Mouse (Mus musculus) embryonic facial prominence, embryonic 13.5 days (tissue): ENCODE measurements around the gene Acot8. TPM values are rescaled to one million over a fixed set of nuclear protein-coding genes. Genes with fewer than 3 reads are reported as not detected.
A peak's percentile ranks its signal among the peaks of the same experiment; 100 is the strongest.
"Not testable (repeated sequence)": the region's sequence is repeated elsewhere in the genome, so short reads cannot be mapped to it uniquely, and the experiment has no call there.

Source experiments
- ATAC-seq: fragments of 200-750 bp; cut with Nextera tagmentation; 2 replicates; pipeline ENCODE4 v1.8.0; 2017; ENCODE audit warnings: low read depth; ENCODE audit not compliant: insufficient number of reproducible peaks, insufficient read depth, low FRiP score, low TSS enrichment
- H3K27ac ChIP-seq: fragments of 300-500 bp; sonication (generic); 2 replicates; pipeline ENCODE4 v1.5.1; 2015; ENCODE audit warnings: moderate library complexity, mild to moderate bottlenecking, inconsistent platforms
- H3K27me3 ChIP-seq: fragments of 300-500 bp; sonication (generic); 2 replicates; pipeline ENCODE4 v1.6.1; 2015; ENCODE audit warnings: mild to moderate bottlenecking, inconsistent platforms
- H3K36me3 ChIP-seq: fragments of 300-500 bp; sonication (generic); 2 replicates; pipeline ENCODE4 v1.6.1; 2015; ENCODE audit warnings: mild to moderate bottlenecking, inconsistent platforms
- H3K4me1 ChIP-seq: fragments of 300-500 bp; sonication (generic); 2 replicates; pipeline ENCODE4 v1.6.1; 2015; ENCODE audit warnings: inconsistent platforms
- H3K4me2 ChIP-seq: fragments of 300-500 bp; sonication (generic); 2 replicates; pipeline ENCODE4 v1.6.1; 2015; ENCODE audit warnings: moderate library complexity, mild to moderate bottlenecking, inconsistent platforms
- H3K4me3 ChIP-seq: fragments of 300-500 bp; sonication (generic); 2 replicates; pipeline ENCODE4 v1.5.1; 2015; ENCODE audit warnings: mild to moderate bottlenecking, inconsistent platforms
- H3K9ac ChIP-seq: fragments of 300-500 bp; sonication (generic); 2 replicates; pipeline ENCODE4 v1.6.1; 2015; ENCODE audit warnings: mild to moderate bottlenecking, inconsistent platforms
- H3K9me3 ChIP-seq: fragments of 300-500 bp; sonication (generic); 2 replicates; pipeline ENCODE4 v1.6.1; 2016; ENCODE audit warnings: inconsistent platforms
- WGBS: fragments of 180-500 bp; shearing (Covaris S2); methylation state at CpG from one replicate; pipeline ENCODE4 v1.1.7; 2015; ENCODE audit warnings: mixed read lengths; 5-methylcytosine and 5-hydroxymethylcytosine counted together
- polyA plus RNA-seq: library from polyadenylated mRNA; unstranded; fragments of >200 nt; fragmentation: Nextera tagmentation; extraction: Ambion mirVana; gene quantifications from 2 replicates; pipeline ENCODE4 v1.2.1, GENCODE M21; 2015

Acot8 gene
- polyA plus RNA-seq, 1 experiment from 2014 or later = 19.5 TPM

- Histone ChIP-seq H3K4me3 (peak overlapping the region; percentile 87), H3K4me2 (peak overlapping the region; percentile 91), H3K4me1 (peaks cover 25% of the 10 kb centered on the region), H3K27me3 (no peaks in the 10 kb centered on the region), H3K36me3 (peaks cover 31% of the 10 kb centered on the region), H3K27ac (peak overlapping the region; percentile 68; the same call in 1 of the 2 replicates), H3K9me3 (no peaks in the 10 kb centered on the region), H3K9ac (peak overlapping the region; percentile 83)
- WGBS = 2% methylated on average over 21 of the region's 21 CpGs
- ATAC-seq = peak; percentile 57
These were observed 643 bp upstream of the Acot8 start for GRCm38 (mm10) chr2:164805332-164805718.

- H3K36me3 ChIP-seq = peaks cover 40% of the 10 kb centered on the region
- peak overlapping the region; percentile 86; the same call in 1 of the 2 replicates for H3K27ac ChIP-seq
- peak overlapping the region; percentile 91 for H3K4me2 ChIP-seq
- H3K4me1 ChIP-seq = peaks cover 25% of the 10 kb centered on the region
- ATAC-seq = no peak
- no peaks in the 10 kb centered on the region for H3K27me3 ChIP-seq
- no peaks in the 10 kb centered on the region for H3K9me3 ChIP-seq
- H3K9ac ChIP-seq = peak overlapping the region; percentile 81
- H3K4me3 ChIP-seq = peak overlapping the region; percentile 87
- WGBS = 73% methylated on average over 1 of the region's 1 CpGs
These were observed 765 bp downstream of the Acot8 start for GRCm38 (mm10) chr2:164803921-164804313.

- H3K4me1 ChIP-seq = peaks cover 25% of the 10 kb centered on the region
- 86% methylated on average over 16 of the region's 16 CpGs for WGBS
These were observed 1.3 kb downstream of the Acot8 start for GRCm38 (mm10) chr2:164803201-164803920.

GRCm38 (mm10) chr2:164800252-164801004, 4.3 kb downstream of the Acot8 start:
- no peak overlapping the region for H3K4me3 ChIP-seq
- no peak overlapping the region for H3K9ac ChIP-seq
- H3K27ac ChIP-seq = no peak overlapping the region
- peaks cover 63% of the 10 kb centered on the region for H3K36me3 ChIP-seq
- ATAC-seq = no peak
- no peak overlapping the region for H3K4me2 ChIP-seq
- H3K27me3 ChIP-seq = no peaks in the 10 kb centered on the region
- WGBS = 90% methylated on average over 13 of the region's 13 CpGs
- H3K9me3 ChIP-seq = no peaks in the 10 kb centered on the region
- peaks cover 15% of the 10 kb centered on the region for H3K4me1 ChIP-seq

More at GRCm38 (mm10) chr2:164803201-164803920, 1.3 kb downstream of the Acot8 start:
- Histone ChIP-seq H3K36me3 (peaks cover 40% of the 10 kb centered on the region), H3K27me3 (no peaks in the 10 kb centered on the region), H3K4me2 (peak overlapping the region; percentile 91), H3K9me3 (no peaks in the 10 kb centered on the region), H3K9ac (peak overlapping the region; percentile 81), H3K4me3 (peak overlapping the region; percentile 87), H3K27ac (no peak overlapping the region)
- no peak for ATAC-seq

- H3K27ac ChIP-seq, H3K4me1 ChIP-seq, H3K9me3 ChIP-seq, H3K27me3 ChIP-seq, ATAC-seq, H3K4me3 ChIP-seq, H3K9ac ChIP-seq, H3K4me2 ChIP-seq: not testable (repeated sequence)
- 81% methylated on average over 6 of the region's 6 CpGs for WGBS
- peaks cover 74% of the 10 kb centered on the region for H3K36me3 ChIP-seq
These were observed 6.1 kb downstream of the Acot8 start for GRCm38 (mm10) chr2:164798554-164798953.

- no peak overlapping the region for H3K4me2 ChIP-seq
- H3K4me3 ChIP-seq = no peak overlapping the region
- WGBS = 87% methylated on average over 4 of the region's 4 CpGs
- ATAC-seq = no peak
- peaks cover 84% of the 10 kb centered on the region for H3K36me3 ChIP-seq
- H3K4me1 ChIP-seq = no peaks in the 10 kb centered on the region
- no peaks in the 10 kb centered on the region for H3K9me3 ChIP-seq
- no peaks in the 10 kb centered on the region for H3K27me3 ChIP-seq
- H3K9ac ChIP-seq = no peak overlapping the region
- no peak overlapping the region for H3K27ac ChIP-seq
These were observed 8.8 kb downstream of the Acot8 start for GRCm38 (mm10) chr2:164795868-164796267.

- H3K9me3 ChIP-seq = no peaks in the 10 kb centered on the region
- WGBS = 35% methylated on average over 5 of the region's 5 CpGs
- H3K4me2 ChIP-seq = no peak overlapping the region
- no peak overlapping the region for H3K4me3 ChIP-seq
- no peak for ATAC-seq
- H3K4me1 ChIP-seq = no peaks in the 10 kb centered on the region
- H3K27ac ChIP-seq = no peak overlapping the region
- no peaks in the 10 kb centered on the region for H3K27me3 ChIP-seq
- H3K9ac ChIP-seq = no peak overlapping the region
- H3K36me3 ChIP-seq = peaks cover 74% of the 10 kb centered on the region
These were observed 10.4 kb downstream of the Acot8 start for GRCm38 (mm10) chr2:164794293-164794692.

GRCm38 (mm10) chr2:164793772-164794171, 10.9 kb downstream of the Acot8 start:
- Histone ChIP-seq H3K9me3 (no peaks in the 10 kb centered on the region), H3K27ac (no peak overlapping the region), H3K36me3 (peaks cover 72% of the 10 kb centered on the region), H3K9ac (no peak overlapping the region), H3K4me1 (peaks cover 2% of the 10 kb centered on the region; the same call in 1 of the 2 replicates), H3K4me2 (no peak overlapping the region), H3K4me3 (no peak overlapping the region), H3K27me3 (no peaks in the 10 kb centered on the region)
- ATAC-seq = no peak
- WGBS = 92% methylated on average over 2 of the region's 2 CpGs

- H3K4me2 ChIP-seq = no peak overlapping the region
- ATAC-seq = no peak
- H3K4me3 ChIP-seq = no peak overlapping the region
- WGBS = 79% methylated on average over 3 of the region's 3 CpGs
- no peaks in the 10 kb centered on the region for H3K27me3 ChIP-seq
- H3K36me3 ChIP-seq = peaks cover 72% of the 10 kb centered on the region
- no peaks in the 10 kb centered on the region for H3K9me3 ChIP-seq
- peaks cover 8% of the 10 kb centered on the region for H3K4me1 ChIP-seq
- H3K9ac ChIP-seq = no peak overlapping the region
- no peak overlapping the region for H3K27ac ChIP-seq
These were observed 11.4 kb downstream of the Acot8 start for GRCm38 (mm10) chr2:164793236-164793635.

- H3K9me3 ChIP-seq = no peaks in the 10 kb centered on the region
These were observed 12.1 kb downstream of the Acot8 start for GRCm38 (mm10) chr2:164792400-164793190.

GRCm38 (mm10) chr2:164791841-164792261, 12.8 kb downstream of the Acot8 start:
- H3K27ac ChIP-seq = no peak overlapping the region
- no peaks in the 10 kb centered on the region for H3K9me3 ChIP-seq
- no peak overlapping the region; the same call in 1 of the 2 replicates for H3K9ac ChIP-seq
- H3K27me3 ChIP-seq = no peaks in the 10 kb centered on the region
- H3K4me1 ChIP-seq = peaks cover 19% of the 10 kb centered on the region
- WGBS = 93% methylated on average over 18 of the region's 18 CpGs
- H3K4me2 ChIP-seq = no peak overlapping the region
- H3K36me3 ChIP-seq = peaks cover 65% of the 10 kb centered on the region
- ATAC-seq = no peak
- no peak overlapping the region for H3K4me3 ChIP-seq

More at GRCm38 (mm10) chr2:164792400-164793190, 12.1 kb downstream of the Acot8 start:
- Histone ChIP-seq H3K4me3 (no peak overlapping the region), H3K9ac (no peak overlapping the region), H3K4me1 (peaks cover 12% of the 10 kb centered on the region), H3K27me3 (no peaks in the 10 kb centered on the region), H3K27ac (no peak overlapping the region), H3K36me3 (peaks cover 68% of the 10 kb centered on the region), H3K4me2 (no peak overlapping the region)
- no peak for ATAC-seq
- 90% methylated on average over 12 of the region's 12 CpGs for WGBS
